Comparison of ENCODE assay signal across 8 mouse cellular contexts in the genomic region with DNA sequence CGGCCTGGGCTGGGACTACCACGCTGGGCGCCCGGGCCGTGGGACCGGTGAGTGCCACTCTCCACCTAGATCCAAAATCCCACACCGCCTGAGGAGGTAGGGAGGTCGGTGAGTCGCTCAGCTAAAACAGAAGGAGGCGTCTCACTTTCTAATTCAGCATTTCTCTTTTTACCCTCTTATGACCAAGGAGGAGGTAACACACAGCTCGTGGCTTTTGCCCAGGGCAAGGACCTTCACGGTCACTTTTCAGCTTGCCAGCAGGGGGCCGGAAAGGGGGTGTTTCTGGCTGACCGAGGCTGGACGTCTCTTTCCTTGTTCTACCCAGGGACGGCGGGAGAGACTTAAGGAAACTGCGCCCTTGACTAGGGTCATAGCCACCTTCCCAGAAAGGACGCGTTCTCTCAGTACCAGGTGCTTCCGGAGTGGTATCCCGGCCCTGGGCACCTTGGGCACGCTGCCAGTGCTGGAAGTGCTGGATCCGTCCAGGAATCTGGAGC. TPM values are rescaled to one million over a fixed set of nuclear protein-coding genes. Genes with fewer than 3 reads are reported as not detected.
DNase-seq lines count a peak whose midpoint lies in the region; ATAC-seq lines count a peak whose summit lies in the region.

No protein-coding gene starts in this region.

- H3K9ac ChIP-seq in forebrain, embryonic 14.5 days (ENCODE audit: low read length): peak overlapping the region; percentile 92
- peak overlapping the region; percentile 81 for H3K9ac ChIP-seq in limb, embryonic 12.5 days (replicated peaks)
- peak overlapping the region; percentile 73 for H3K9ac ChIP-seq in midbrain, embryonic 11.5 days (ENCODE audit: low read length)
- peak overlapping the region; percentile 74 for H3K9ac ChIP-seq in stomach, embryonic 14.5 days (replicated peaks; ENCODE audit: low read depth, low read length)

- H3K4me1 ChIP-seq in brown adipose tissue, adult 24 weeks (ENCODE audit: control insufficient read depth, insufficient read depth, insufficient read length, low read length): no peaks in the 10 kb centered on the region
- H3K4me1 ChIP-seq in forebrain, embryonic 14.5 days (ENCODE audit: control insufficient read depth, insufficient read depth, low read length): peaks cover 7% of the 10 kb centered on the region
- H3K4me1 ChIP-seq in limb, embryonic 12.5 days (replicated peaks): peaks cover 18% of the 10 kb centered on the region
- H3K4me1 ChIP-seq in midbrain, embryonic 11.5 days (ENCODE audit: control insufficient read depth, insufficient read depth, low read length): peaks cover 13% of the 10 kb centered on the region
- H3K4me1 ChIP-seq in stomach, embryonic 14.5 days (ENCODE audit: control insufficient read depth, insufficient read depth, low read length): peaks cover 12% of the 10 kb centered on the region; the same call in 1 of the 2 replicates

- H3K27ac ChIP-seq in brown adipose tissue, adult 24 weeks (replicated peaks; ENCODE audit: low read depth, low read length): peak overlapping the region; percentile 53
- H3K27ac ChIP-seq in forebrain, embryonic 14.5 days (ENCODE audit: low read depth, low read length): peak overlapping the region; percentile 83
- H3K27ac ChIP-seq in limb, embryonic 12.5 days: peak overlapping the region; percentile 93
- H3K27ac ChIP-seq in midbrain, embryonic 11.5 days (ENCODE audit: low read depth, low read length): peak overlapping the region; percentile 60
- peak overlapping the region; percentile 93 for H3K27ac ChIP-seq in stomach, embryonic 14.5 days (ENCODE audit: low read length)

- peak overlapping the region; percentile 99 for H3K4me3 ChIP-seq in brown adipose tissue, adult 24 weeks (ENCODE audit: insufficient read depth, low read depth, low read length)
- H3K4me3 ChIP-seq in forebrain, embryonic 14.5 days (ENCODE audit: low read depth, low read length): peak overlapping the region; percentile 88
- H3K4me3 ChIP-seq in limb, embryonic 12.5 days (replicated peaks): peak overlapping the region; percentile 90
- peak overlapping the region; percentile 86 for H3K4me3 ChIP-seq in midbrain, embryonic 11.5 days (ENCODE audit: low read depth, low read length)
- H3K4me3 ChIP-seq in stomach, embryonic 14.5 days (ENCODE audit: low read depth, low read length): peak overlapping the region; percentile 87

- no peak for ATAC-seq in frontal cortex, adult (ENCODE audit: low TSS enrichment)
- ATAC-seq in forebrain, embryonic 14.5 days: peak; percentile 47
- ATAC-seq in limb, embryonic 12.5 days (ENCODE audit: insufficient number of reproducible peaks, insufficient read depth, low FRiP score, low TSS enrichment, low read depth): peak; percentile 69
- ATAC-seq in midbrain, embryonic 11.5 days (ENCODE audit: low FRiP score): peak; percentile 69
- peak; percentile 59 for ATAC-seq in stomach, embryonic 14.5 days (ENCODE audit: insufficient number of reproducible peaks, insufficient read depth, low FRiP score, low read depth)

- under 1% methylated on average over 24 of the region's 24 CpGs for WGBS in forebrain, embryonic 14.5 days
- 1% methylated on average over 24 of the region's 24 CpGs for WGBS in limb, embryonic 12.5 days
- under 1% methylated on average over 24 of the region's 24 CpGs for WGBS in midbrain, embryonic 11.5 days
- WGBS in stomach, embryonic 14.5 days: under 1% methylated on average over 24 of the region's 24 CpGs

- peaks cover 21% of the 10 kb centered on the region for H3K36me3 ChIP-seq in forebrain, embryonic 14.5 days (ENCODE audit: control insufficient read depth, insufficient read depth, low read length)
- peaks cover 38% of the 10 kb centered on the region for H3K36me3 ChIP-seq in limb, embryonic 12.5 days
- H3K36me3 ChIP-seq in midbrain, embryonic 11.5 days (ENCODE audit: control insufficient read depth, insufficient read depth, low read length): peaks cover 7% of the 10 kb centered on the region; the same call in 1 of the 2 replicates
- peaks cover 10% of the 10 kb centered on the region; the same call in 1 of the 2 replicates for H3K36me3 ChIP-seq in stomach, embryonic 14.5 days (ENCODE audit: control insufficient read depth, insufficient read depth, low read length)

- DNase-seq in frontal cortex, postnatal 14 days (ENCODE audit: low spot score in 2 of 2): peak; percentile 28 to 38
- DNase-seq in forebrain, embryonic 14.5 days (ENCODE audit: low spot score): peak; percentile 39
- DNase-seq in heart, postnatal 4 days: peak; percentile 80
- no peak for DNase-seq in midbrain, embryonic 11.5 days (ENCODE audit: low spot score, missing footprints)

- H3K4me2 ChIP-seq in forebrain, embryonic 14.5 days (ENCODE audit: low read length): peak overlapping the region; percentile 87
- H3K4me2 ChIP-seq in limb, embryonic 12.5 days: peak overlapping the region; percentile 70
- H3K4me2 ChIP-seq in midbrain, embryonic 11.5 days: peak overlapping the region; percentile 91
- H3K4me2 ChIP-seq in stomach, embryonic 14.5 days (replicated peaks; ENCODE audit: low read depth, low read length): peak overlapping the region; percentile 88

- no peaks in the 10 kb centered on the region for H3K9me3 ChIP-seq in forebrain, embryonic 14.5 days (replicated peaks; ENCODE audit: control insufficient read depth, low read length)
- no peaks in the 10 kb centered on the region for H3K9me3 ChIP-seq in limb, embryonic 12.5 days
- no peaks in the 10 kb centered on the region for H3K9me3 ChIP-seq in midbrain, embryonic 11.5 days (ENCODE audit: control insufficient read depth, low read length)
- H3K9me3 ChIP-seq in stomach, embryonic 14.5 days (ENCODE audit: control insufficient read depth, low read depth, low read length): no peaks in the 10 kb centered on the region

- no peaks in the 10 kb centered on the region for H3K27me3 ChIP-seq in forebrain, embryonic 14.5 days (replicated peaks; ENCODE audit: control insufficient read depth, insufficient read depth, low read length)
- H3K27me3 ChIP-seq in limb, embryonic 12.5 days: no peaks in the 10 kb centered on the region
- no peaks in the 10 kb centered on the region for H3K27me3 ChIP-seq in midbrain, embryonic 11.5 days (ENCODE audit: control insufficient read depth, insufficient read depth, low read length)
- no peaks in the 10 kb centered on the region for H3K27me3 ChIP-seq in stomach, embryonic 14.5 days (ENCODE audit: control insufficient read depth, insufficient read depth, low read length)

RNA-seq across cellular contexts. Expression of a gene that starts 0.4 kb away (rescaled TPM):
- 3.5 and 4.7 TPM in 2 replicates for polyA plus RNA-seq in brown adipose tissue, adult 24 weeks (2012; ENCODE audit: insufficient read depth, insufficient read length, missing spikeins)
- polyA plus RNA-seq in forebrain, embryonic 14.5 days (2014; fragmentation: Nextera tagmentation; extraction: Ambion mirVana): 3.8 and 4.4 TPM in 2 replicates
- 1 to 10 TPM; 6.4 to 7.8 TPM for total RNA-seq in heart, postnatal 4 days (2021)
- 2.0 and 2.4 TPM in 2 replicates for polyA plus RNA-seq in limb, embryonic 12.5 days (2016; fragmentation: Nextera tagmentation; extraction: Ambion mirVana)
- polyA plus RNA-seq in midbrain, embryonic 11.5 days (2014; fragmentation: Nextera tagmentation; extraction: Ambion mirVana): 3.1 and 3.9 TPM in 2 replicates
- polyA plus RNA-seq in stomach, embryonic 14.5 days (2014; fragmentation: Nextera tagmentation; extraction: Ambion mirVana): 3.0 and 4.2 TPM in 2 replicates

RNA-seq across cellular contexts. Expression of a gene that starts 0.6 kb away (rescaled TPM):
- polyA plus RNA-seq in brown adipose tissue, adult 24 weeks (2012; ENCODE audit: insufficient read depth, insufficient read length, missing spikeins): 3.5 and 3.6 TPM in 2 replicates
- polyA plus RNA-seq in forebrain, embryonic 14.5 days (2014; fragmentation: Nextera tagmentation; extraction: Ambion mirVana): 5.2 and 5.7 TPM in 2 replicates
- total RNA-seq in heart, postnatal 4 days (2021): 10 to 100 TPM; 13.7 to 15.4 TPM
- 9.3 and 12.2 TPM in 2 replicates for polyA plus RNA-seq in limb, embryonic 12.5 days (2016; fragmentation: Nextera tagmentation; extraction: Ambion mirVana)
- polyA plus RNA-seq in midbrain, embryonic 11.5 days (2014; fragmentation: Nextera tagmentation; extraction: Ambion mirVana): 7.5 and 7.7 TPM in 2 replicates
- polyA plus RNA-seq in stomach, embryonic 14.5 days (2014; fragmentation: Nextera tagmentation; extraction: Ambion mirVana): 9.3 and 9.4 TPM in 2 replicates

RNA-seq across cellular contexts. Expression of a gene that starts 9.9 kb away (rescaled TPM):
- 60.0 and 66.9 TPM in 2 replicates for polyA plus RNA-seq in brown adipose tissue, adult 24 weeks (2012; ENCODE audit: insufficient read depth, insufficient read length, missing spikeins)
- polyA plus RNA-seq in forebrain, embryonic 14.5 days (2014; fragmentation: Nextera tagmentation; extraction: Ambion mirVana): 55.2 and 63.8 TPM in 2 replicates
- total RNA-seq in heart, postnatal 4 days (2021): 10 to 100 TPM; 55.5 to 64.4 TPM
- polyA plus RNA-seq in limb, embryonic 12.5 days (2016; fragmentation: Nextera tagmentation; extraction: Ambion mirVana): 69.5 and 72.6 TPM in 2 replicates
- polyA plus RNA-seq in midbrain, embryonic 11.5 days (2014; fragmentation: Nextera tagmentation; extraction: Ambion mirVana): 71.0 and 75.4 TPM in 2 replicates
- 68.0 and 69.6 TPM in 2 replicates for polyA plus RNA-seq in stomach, embryonic 14.5 days (2014; fragmentation: Nextera tagmentation; extraction: Ambion mirVana)

RNA-seq across cellular contexts. Expression of a gene that starts 35.7 kb away (rescaled TPM):
- polyA plus RNA-seq in brown adipose tissue, adult 24 weeks (2012; ENCODE audit: insufficient read depth, insufficient read length, missing spikeins): 18.5 and 22.0 TPM in 2 replicates
- polyA plus RNA-seq in forebrain, embryonic 14.5 days (2014; fragmentation: Nextera tagmentation; extraction: Ambion mirVana): 70.7 and 78.3 TPM in 2 replicates
- 10 to 100 TPM; 13.4 to 13.7 TPM for total RNA-seq in heart, postnatal 4 days (2021)
- 65.6 and 66.5 TPM in 2 replicates for polyA plus RNA-seq in limb, embryonic 12.5 days (2016; fragmentation: Nextera tagmentation; extraction: Ambion mirVana)
- polyA plus RNA-seq in midbrain, embryonic 11.5 days (2014; fragmentation: Nextera tagmentation; extraction: Ambion mirVana): 69.4 and 72.4 TPM in 2 replicates
- 54.9 and 64.3 TPM in 2 replicates for polyA plus RNA-seq in stomach, embryonic 14.5 days (2014; fragmentation: Nextera tagmentation; extraction: Ambion mirVana)

RNA-seq across cellular contexts. Expression of a gene that starts 51.7 kb away (rescaled TPM):
- polyA plus RNA-seq in brown adipose tissue, adult 24 weeks (2012; ENCODE audit: insufficient read depth, insufficient read length, missing spikeins): 18.6 and 22.3 TPM in 2 replicates
- polyA plus RNA-seq in forebrain, embryonic 14.5 days (2014; fragmentation: Nextera tagmentation; extraction: Ambion mirVana): 4.1 and 5.5 TPM in 2 replicates
- 10 to 100 TPM; 78.8 to 81.5 TPM for total RNA-seq in heart, postnatal 4 days (2021)
- polyA plus RNA-seq in limb, embryonic 12.5 days (2016; fragmentation: Nextera tagmentation; extraction: Ambion mirVana): 9.8 and 12.3 TPM in 2 replicates
- polyA plus RNA-seq in midbrain, embryonic 11.5 days (2014; fragmentation: Nextera tagmentation; extraction: Ambion mirVana): 12.2 and 12.6 TPM in 2 replicates
- 11.7 and 12.9 TPM in 2 replicates for polyA plus RNA-seq in stomach, embryonic 14.5 days (2014; fragmentation: Nextera tagmentation; extraction: Ambion mirVana)
